Mouse (Mus musculus): ENCODE results near the gene Naa16.
"Not testable (repeated sequence)": the region's sequence is repeated elsewhere in the genome, so short reads cannot be mapped to it uniquely, and the experiment has no call there.

The Naa16 gene

DNA sequence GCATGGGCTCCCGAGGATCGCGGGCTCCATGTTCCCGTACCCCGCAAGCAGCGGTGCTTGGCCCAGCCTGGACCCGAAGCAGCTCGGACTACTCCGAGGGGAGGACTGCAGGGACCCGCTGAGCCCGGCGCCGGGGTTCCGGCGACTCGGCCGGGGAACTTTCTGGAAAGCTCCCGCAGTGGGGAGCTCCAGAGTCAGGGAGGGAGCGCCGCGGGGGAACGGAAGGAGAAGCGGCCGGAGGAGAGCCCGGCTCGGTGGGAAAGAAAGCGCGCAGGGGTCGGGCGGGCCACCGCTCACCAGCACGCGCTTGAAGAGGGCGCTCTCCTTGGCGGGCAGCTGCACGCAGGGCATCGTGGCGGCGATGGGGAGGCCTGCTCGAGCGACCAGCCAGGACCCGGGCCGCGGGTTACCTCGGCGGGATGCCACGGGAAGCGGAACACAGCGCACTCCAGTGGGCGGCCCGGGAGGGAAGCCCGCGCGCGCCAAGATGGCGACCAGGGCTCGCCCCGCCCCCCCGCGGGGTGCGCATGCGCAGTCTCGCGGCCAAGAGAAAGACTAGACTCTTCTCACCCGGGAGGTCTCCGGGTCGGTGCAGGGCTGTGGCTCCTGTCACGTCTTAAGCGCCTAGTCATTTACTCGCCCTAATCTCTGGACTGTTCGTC, at the start of gene Naa16:
Gene Naa16, minus strand, starts transcription at position 514 of the 662 bp plus-strand sequence.
- DNase-seq: peak; percentile 97

DNA sequence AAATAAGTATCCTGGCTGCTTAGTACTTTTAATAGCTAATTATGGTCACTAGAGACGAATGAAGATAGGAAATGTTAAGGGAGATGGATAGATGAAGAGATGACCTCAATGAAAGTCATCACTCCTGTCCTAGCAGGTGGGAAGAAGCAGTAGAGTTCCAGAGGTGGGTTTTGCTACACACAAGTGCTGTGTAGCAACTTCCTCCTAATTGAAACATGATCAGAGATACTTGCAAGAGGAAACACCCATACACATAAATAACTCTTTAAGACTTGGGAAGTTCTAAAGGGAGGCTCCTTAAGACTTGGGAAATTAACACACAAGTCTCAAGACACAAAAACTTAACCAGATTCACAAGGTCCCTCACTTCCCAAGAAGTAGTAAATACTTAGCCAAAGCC, 43.5 kb upstream of the Naa16 start:
- DNase-seq: no peak

DNA sequence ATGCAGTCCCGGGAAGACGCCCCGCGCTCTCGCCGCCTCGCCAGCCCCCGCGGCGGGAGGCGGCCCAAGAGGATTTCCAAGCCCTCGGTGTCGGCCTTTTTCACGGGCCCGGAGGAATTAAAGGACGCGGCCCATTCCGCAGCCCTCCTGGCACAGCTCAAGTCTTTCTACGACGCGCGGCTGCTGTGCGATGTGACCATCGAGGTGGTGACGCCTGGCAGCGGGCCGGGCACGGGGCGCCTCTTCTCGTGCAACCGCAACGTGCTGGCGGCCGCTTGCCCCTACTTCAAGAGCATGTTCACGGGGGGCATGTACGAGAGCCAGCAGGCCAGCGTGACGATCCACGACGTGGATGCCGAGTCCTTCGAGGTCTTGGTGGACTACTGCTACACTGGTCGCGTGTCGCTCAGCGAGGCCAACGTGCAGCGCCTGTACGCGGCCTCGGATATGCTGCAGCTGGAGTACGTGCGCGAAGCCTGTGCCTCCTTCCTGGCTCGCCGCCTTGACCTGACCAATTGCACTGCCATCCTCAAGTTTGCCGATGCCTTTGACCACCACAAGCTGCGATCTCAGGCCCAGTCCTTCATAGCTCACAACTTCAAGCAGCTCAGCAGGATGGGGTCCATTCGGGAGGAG, 36.3 kb upstream of the Naa16 start:
- not testable (repeated sequence) for DNase-seq

DNA sequence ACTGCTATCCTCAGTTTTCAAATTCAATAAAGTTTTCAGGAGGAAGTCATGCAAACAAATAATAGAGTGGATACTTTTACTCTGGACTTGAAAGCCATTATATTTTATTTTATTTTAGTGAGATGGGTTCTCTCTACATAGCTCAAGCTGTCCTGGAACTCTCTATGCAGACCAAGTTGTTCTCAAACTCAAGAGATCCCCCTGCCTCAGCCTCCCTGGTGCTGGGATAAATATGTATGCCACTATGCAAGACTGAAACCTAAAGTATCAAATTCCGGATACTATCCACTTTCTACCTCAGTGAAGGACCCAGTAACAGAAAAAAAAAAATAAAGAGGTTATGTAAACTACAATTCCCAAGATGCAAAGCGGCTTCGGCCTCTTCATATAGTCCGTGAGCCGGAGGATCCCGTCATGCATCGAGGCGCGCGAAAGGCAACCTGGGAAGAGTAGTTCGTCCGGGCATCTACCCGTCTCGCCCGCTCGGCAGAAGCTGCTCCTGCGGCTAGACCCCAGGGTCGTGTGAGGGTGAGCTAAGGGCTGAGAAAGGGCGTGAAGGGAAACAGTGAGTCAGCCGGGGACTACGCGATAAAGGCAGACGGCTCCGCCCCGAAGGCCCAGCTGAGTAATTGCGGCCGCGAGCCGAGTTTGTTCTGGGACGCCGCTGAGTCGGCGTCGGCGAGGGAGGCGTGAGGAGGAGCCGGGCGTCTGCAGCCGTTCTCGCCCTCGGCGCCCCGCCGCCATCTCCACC, 35.6 kb upstream of the Naa16 start, which contains the start of gene Kbtbd7:
Gene Kbtbd7, plus strand, starts transcription at position 533 of the 751 bp plus-strand sequence.
- peak; percentile 96 for DNase-seq

DNA sequence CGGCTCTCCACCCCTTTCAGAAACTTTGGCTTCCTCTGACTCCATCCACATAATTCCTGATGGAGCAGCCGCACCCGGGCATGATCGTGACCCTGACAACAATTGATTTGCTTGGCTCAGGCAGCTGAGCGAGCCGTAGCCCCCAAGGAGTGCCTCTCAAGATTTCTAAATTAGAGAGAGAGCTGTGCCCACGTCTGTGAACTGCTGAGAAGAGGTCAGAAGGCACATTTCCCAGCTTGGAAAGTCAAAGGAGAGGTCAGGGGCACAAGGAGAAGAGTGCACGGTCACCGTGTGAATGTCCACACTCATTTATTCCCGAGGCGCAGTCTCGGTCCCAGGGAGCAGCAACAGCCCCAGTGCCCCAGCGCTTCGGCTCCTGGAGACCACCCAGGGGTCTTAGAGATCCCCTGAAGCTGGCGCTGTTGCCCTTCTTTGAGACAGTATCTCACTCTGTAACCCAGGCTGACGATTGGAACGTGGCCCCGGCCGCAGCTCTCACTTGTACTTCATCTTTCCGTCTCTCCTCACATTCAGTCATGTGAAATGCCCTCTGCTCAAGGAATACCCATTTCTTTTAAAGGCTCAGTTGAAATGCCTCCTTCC, 29.6 kb upstream of the Naa16 start:
- no peak for DNase-seq

DNA sequence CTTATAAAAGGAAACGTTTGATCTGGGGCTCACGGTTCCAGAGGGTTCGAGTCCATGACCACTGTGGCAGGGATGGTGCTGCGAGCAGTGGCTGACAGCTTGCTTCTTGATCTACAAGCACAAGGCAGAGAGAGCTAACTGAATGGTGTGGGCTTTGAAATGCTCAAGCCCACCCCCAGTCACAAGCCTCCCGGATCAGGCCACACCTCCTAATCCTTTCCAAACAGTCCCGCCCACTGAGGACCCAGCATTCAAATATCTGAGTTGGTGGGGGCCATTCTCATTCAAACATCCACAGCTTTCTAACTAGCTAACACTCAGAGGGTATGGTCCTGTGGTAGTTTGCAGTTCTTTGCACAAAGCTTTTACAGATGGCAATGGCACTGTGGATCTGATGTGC, 22.5 kb upstream of the Naa16 start:
- DNase-seq: no peak

DNA sequence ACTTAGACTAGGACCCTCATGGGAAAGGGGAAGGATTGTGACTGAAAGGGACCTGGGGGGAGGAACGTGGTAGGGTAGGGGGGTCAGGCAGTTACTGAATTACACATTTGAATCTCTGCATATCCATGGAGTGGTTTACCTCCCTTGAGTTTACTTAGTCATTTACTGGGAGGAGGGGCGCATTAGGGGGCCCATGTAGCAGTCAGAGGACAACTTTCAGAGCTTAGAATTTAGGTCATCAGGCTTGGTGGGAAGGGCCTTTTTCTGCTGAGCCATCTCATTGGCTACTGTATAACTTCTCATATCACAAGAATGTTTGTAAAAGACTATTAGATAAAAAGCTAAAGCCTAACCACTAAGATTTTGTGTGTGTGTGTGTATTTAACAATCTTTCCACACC, 20.1 kb upstream of the Naa16 start:
- DNase-seq: no peak

DNA sequence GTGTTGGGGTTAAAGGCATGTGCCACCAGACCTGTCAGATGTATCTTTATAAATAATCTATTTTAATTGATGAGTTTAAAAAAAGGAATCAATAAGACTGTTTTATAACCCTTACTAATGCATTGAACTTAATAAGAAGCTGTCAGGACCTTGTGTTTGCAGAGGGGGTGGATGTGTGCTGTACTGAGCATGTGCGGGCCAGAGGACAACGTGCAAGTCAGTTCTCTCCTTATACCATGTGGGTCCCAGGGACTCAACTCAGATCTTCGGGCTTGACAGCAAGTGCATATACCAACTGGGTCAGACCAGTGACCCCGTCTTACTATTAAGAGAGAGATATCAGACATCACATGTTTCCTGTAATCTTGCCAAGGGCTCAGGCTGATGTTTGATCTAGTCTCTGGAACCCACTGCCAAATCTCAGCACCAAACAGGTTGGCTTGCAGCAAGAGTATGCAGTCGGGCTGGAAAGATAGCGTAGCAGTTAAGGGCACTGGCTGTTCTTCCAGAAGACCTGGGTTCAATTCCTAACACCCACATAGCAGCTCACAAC, 18.8 kb upstream of the Naa16 start:
- no peak for DNase-seq

DNA sequence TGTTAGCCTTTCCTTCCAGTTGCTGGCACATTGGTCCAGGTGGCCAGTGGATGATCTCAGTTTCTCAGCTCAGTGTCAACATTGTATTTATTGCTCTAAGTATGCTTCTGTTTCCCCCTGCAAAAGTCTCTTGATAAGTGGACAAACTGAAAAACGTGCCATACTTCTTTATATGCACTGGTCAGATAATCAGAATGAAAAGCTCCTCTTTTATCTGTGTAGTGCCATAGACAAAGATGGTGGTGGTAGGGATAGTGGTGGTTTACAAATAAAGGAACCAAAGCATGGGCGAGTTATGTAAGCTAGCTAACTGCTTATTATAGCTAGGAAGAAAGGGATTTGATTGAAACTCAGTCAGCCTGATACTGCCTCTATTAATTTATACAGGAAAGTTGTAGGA, 17.1 kb upstream of the Naa16 start:
- no peak for DNase-seq

DNA sequence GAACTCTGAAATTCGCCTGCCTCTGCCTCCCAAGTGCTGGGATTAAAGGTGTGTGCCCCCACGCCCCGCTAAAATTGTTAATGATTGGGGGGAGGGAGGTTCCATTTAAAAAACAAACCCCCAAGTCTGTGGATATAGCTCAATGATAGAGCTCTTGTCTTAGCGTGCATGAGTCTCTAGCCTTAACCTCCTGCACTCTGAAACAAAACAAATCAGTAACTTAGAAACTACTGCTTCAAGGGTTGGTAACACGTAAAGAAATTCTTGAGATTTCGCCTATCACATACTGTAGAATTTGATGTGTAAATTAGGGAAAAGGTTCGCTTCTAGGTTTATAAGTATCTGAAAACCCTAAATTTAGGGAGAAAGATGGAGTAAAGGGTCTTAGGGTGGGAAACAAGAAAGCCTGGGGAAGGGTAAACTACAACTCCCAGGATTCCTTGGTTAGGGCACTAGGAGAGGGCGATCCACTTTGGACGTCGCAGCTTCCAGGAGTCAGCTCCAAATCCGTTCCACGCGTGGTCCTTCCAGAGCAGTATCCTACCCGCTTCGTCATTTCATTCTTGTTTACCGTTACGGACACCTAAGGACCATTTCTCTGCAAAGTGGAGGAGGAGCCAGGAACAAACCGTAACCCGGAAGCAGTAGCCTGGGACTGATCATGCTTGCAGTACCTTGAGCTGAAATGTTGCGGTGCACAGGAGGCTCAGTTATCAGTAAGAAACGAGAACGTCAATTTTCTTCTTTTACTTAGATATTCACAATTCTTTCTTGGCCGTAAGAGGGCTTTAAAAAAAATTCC, 6.9 kb upstream of the Naa16 start, which contains the start of gene Mtrf1:
Gene Mtrf1, plus strand, starts transcription at position 452 of the 802 bp plus-strand sequence.
- DNase-seq: peak; percentile 76

DNA sequence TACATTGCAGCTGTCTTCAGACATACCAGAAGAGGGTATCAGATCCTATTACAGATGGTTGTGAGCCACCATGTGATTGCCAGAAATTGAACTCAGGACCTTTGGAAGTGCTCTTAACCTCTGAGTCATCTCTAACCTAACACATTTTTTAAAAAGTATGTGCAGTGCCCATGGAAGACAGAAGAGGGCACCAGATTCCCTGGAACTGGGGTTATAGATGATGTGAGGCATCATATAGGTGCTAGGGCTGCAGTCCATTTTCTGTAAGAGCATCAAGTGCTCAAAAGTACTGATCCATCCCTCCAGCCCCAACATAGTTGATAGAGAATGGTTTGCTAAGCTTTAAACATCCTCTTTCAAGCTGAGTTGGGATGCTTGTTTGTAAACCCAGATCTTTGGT, 4.0 kb upstream of the Naa16 start:
- peak; percentile 36 for DNase-seq

DNA sequence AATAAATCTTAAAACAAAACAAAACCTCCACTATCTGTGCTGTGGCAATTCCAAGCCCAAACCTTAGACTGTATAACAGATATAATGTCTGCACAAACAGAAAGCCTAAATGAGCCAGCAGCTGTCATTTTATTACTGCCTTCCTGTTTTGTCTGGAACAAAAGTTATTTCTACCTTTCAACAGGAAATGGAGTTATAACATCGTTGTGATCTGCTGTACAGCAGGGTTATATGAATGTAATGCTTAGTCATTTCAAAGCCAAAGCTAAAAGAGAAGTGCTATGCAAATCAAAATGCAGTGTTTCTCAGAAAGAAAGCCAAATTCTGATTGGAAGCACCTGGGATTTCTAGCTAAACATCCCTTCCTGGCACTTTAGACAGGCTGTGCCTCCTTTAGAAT, 2.7 kb upstream of the Naa16 start:
- no peak for DNase-seq

DNA sequence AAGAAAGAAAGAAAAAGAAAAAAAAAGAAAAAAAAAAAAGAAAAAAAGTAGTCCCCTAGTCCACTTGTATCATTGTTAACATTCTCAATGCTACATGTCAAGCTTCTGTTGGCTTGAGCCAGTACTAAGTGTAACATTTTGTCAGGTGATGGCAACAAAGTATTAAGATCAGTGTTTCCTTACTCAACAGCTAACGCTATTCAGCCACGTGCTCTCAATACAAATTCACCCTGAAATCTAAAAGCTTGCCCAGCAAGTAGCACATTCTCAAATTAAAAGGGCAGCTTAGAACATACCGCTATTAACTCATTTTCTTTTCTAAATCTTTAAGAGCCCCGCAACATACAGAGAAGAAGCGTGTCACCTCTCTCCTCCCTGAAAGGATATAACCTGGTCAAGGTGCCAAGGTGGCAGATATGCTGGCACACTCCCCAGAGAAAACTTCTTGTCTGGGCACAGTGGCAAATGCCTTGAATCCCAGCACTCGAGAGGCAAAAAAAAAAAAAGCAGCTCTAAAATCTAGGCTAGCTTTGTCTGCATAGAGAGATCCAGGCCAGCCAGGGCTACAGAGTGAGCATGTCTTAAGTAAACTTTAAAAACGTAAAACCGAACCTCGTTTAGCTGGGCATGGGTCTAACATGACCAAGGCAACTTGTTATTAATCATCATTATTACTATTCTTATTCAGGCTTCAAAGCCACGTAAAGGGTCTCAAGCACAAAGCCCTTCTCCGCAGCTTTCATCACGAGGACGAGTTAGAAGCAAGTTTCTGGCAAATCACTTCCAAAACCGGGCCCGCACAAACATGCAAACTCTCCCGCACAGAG, 927 bp downstream of the Naa16 start:
- peak; percentile 37 for DNase-seq

DNA sequence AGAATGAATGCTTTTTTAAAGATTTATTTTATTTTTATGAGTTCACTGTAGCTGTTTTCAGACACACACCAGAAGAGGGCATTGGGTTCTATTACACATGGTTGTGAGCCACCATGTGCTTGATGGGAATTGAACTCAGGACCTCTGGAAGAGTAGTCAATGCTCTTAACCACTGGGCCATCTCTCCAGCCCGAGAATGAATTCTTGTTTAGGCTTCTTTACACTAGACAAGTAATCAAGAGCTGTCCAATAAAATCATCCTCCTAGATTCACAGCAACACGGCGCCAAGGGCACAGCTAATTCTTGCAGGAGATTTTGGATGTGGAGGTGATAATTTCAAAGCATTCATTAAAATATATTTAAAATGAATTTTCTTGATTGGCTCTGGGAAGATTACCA, 2.3 kb downstream of the Naa16 start:
- DNase-seq: no peak

DNA sequence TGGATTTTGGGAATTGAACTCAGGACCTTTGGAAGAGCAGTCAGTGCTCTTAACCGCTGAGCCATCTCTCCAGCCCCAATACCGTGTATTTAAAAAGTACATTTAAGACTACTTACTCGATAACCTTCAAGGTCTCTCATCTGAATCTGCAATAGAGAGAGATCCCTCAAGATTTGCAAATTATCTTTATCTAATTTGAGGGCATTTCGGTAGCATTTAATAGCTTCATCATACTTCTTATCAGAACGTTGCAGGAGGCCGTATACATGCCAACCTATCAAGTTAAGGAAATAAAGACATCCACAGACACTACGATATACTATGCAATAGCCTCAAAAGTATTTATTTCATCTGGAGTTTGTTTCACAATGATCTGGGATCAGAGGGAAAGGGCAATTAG, 7.5 kb downstream of the Naa16 start:
- no peak for DNase-seq

DNA sequence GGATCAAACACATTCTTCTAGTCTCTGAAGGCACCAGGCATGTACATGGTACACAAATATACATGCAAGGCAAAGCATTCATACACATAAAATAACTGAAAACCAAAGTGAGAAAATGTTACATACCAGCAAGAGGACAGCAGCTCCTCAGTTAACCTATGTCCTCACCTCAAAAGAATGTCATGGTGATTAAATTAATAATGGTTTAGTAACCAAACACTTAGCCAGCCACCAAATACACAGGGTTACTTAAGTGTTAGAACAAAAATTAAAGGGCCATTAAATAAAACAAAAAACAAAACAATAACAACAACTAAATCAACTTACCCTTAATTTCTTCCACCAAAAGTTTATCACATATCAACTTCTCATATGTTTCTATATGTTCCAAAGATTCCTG, 13.5 kb downstream of the Naa16 start:
- no peak for DNase-seq

DNA sequence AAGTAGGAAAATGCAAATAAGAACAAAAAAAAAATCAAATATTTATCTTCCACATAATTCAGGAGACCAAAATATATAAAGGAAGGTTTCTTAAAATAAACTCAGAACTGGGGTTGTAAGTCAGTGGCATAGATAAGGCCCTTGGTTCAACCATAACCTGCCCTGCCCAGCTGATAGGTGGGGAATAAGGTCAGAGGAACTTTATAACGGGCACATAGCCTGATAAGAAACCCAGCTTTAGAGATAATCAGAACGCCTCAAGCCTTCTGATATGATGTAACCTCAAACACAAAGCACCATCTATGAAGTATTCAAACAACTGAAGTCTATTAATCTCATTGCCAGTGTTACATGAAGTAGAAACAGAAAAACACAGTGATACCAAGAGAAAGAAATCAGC, 32.5 kb downstream of the Naa16 start:
- no peak for DNase-seq

DNA sequence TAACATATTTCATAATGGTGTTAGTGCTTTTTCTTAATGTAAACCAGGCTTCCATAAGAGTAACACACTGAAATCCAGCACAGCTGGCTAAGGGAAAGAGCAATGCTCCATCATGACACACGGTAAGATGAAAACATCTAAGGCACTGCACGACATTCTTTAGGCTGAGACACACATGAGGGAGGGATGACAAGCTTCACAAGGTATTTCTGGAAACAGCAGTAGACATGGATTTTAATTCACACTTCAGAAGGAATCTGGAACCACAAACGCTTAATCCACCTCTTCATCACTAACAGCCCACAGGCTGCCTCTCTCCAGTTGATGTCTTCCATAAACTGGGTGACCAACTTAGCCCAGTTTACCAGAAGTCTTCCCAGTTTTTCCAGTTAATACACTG, 44.2 kb downstream of the Naa16 start:
- no peak for DNase-seq

DNA sequence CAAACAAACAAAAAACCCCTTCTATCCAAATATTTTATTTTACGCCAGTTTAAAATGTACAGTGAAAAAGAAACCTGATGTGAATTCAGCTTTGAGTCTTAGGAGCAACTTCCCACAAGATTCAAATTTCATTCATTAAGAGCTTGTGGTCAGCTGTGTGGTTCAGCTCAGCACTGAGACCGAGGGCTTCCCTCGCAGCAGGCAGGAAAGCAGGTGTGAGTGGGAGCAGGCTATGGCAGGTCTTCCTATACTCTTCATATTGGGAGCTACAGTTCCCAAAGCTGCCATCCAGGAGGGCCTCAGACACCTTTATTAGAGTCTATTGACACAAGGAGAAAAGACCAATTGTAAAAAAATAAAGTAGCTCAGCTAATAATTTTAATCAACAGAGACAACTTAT, 55.0 kb downstream of the Naa16 start:
- DNase-seq: no peak

DNA sequence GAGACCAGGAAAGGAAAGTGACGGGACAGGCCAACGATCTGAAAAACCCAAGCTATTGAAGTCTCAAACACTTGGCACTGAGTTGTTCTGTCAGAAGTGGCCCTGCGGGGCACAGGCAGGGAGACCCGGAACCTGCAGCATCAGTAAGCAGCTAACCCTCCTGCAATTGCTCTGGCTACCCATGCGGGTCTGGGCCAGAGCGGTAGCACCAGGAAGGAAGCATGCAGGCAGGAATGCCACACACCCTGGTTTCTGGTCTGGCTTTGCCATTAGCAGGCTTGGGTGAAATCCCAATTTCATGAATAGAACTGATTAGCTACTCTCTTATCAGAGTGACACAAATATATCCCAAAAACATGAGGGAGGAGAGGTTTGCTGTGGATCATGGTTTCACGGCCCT, 58.6 kb downstream of the Naa16 start:
- no peak for DNase-seq

DNA sequence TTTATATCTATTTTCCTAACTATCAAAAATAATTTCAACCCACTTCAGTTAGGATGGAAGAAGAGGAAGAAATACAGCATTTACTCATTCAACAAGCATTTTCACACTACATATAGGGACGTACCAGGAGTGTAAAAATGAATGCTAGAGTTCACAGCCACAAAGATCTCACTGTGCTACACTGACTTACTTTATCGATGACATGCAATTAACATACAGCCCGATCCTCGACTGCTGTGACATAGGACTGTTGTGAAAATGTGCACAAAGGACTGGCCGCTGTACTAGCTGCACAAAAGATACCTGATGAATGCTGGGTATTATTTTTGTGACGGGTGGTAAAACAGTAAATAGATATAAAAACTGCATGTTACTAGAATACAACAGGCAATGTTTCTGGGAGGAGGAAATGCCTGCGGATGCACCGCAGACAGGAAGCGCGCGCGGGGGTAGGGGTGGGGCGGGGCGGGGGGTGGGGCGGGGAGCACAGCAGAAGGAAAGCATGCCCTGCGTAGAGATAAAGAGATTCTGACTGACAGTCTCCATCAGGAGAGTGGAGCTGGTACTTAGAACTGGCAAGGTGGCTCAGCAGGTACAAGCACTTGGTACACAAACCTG, 59.5 kb downstream of the Naa16 start:
- no peak for DNase-seq

Measured in kidney, postnatal 14 days (tissue).